In the genomic region with DNA sequence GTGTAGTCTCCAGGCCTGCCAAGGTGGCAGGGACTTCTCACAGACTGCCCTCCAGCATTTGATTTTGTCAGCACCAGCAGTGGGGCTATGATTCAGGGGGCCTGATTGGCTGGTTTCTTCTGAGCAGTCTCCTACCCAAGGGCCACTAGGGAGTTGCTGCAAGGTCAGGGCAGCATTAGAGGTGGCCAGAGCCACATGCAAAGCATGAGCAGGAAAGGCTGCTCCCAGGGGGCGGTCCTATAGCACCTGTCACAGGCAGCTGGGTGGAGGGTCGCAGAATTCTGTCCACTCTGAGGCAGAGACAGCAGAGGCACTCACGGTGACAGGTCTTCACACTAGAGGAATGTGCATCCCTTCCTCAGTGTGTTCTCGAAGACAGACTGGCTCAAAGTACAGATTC, we compare ENCODE assay signal across 12 mouse cellular contexts. TPM values are rescaled to one million over a fixed set of nuclear protein-coding genes. Genes with fewer than 3 reads are reported as not detected.
DNase-seq lines count a peak whose midpoint lies in the region; ATAC-seq and TF ChIP-seq lines count a peak whose summit lies in the region.
"Had no signal": no experiment of that assay in that cellular context is flagged by ENCODE, and none has a peak within 500 bp of the region (broad histone marks: within the 10 kb centered on the region; RNA-seq: fewer than 3 reads in every experiment).

No protein-coding gene starts in this region.

- H3K9ac ChIP-seq in forebrain, embryonic 13.5 days = peak overlapping the region; percentile 10; the same call in 1 of the 2 replicates
- no peak overlapping the region for H3K9ac ChIP-seq in forebrain, embryonic 16.5 days (replicated peaks; ENCODE audit: low read depth, low read length)
- no peak overlapping the region for H3K9ac ChIP-seq in kidney, embryonic 15.5 days
- no peak overlapping the region; the same call in 1 of the 2 replicates for H3K9ac ChIP-seq in midbrain, embryonic 12.5 days (replicated peaks)
- no peak overlapping the region for H3K9ac ChIP-seq in midbrain, embryonic 13.5 days (replicated peaks)
- no peak overlapping the region for H3K9ac ChIP-seq in intestine, postnatal 0 days (ENCODE audit: low read depth, low read length)

- H3K4me1 ChIP-seq in forebrain, embryonic 13.5 days = peaks cover 54% of the 10 kb centered on the region
- peaks cover 25% of the 10 kb centered on the region for H3K4me1 ChIP-seq in forebrain, embryonic 16.5 days (replicated peaks; ENCODE audit: control insufficient read depth, insufficient read depth, low read length)
- H3K4me1 ChIP-seq in kidney, embryonic 15.5 days = peaks cover 33% of the 10 kb centered on the region
- peaks cover 66% of the 10 kb centered on the region for H3K4me1 ChIP-seq in midbrain, embryonic 12.5 days
- peaks cover 70% of the 10 kb centered on the region for H3K4me1 ChIP-seq in midbrain, embryonic 13.5 days (replicated peaks)
- peaks cover 9% of the 10 kb centered on the region; the same call in 1 of the 2 replicates for H3K4me1 ChIP-seq in intestine, postnatal 0 days (replicated peaks; ENCODE audit: control insufficient read depth, insufficient read depth, low read length)

- H3K4me3 ChIP-seq in forebrain, embryonic 13.5 days = no peak overlapping the region
- no peak overlapping the region for H3K4me3 ChIP-seq in forebrain, embryonic 16.5 days (replicated peaks; ENCODE audit: low read length)
- no peak overlapping the region for H3K4me3 ChIP-seq in kidney, embryonic 15.5 days (replicated peaks)
- no peak overlapping the region for H3K4me3 ChIP-seq in midbrain, embryonic 12.5 days
- no peak overlapping the region for H3K4me3 ChIP-seq in midbrain, embryonic 13.5 days (replicated peaks)
- H3K4me3 ChIP-seq in intestine, postnatal 0 days (ENCODE audit: low read depth, low read length) = no peak overlapping the region

- no peak for DNase-seq in kidney, adult 11 months
- no peak for DNase-seq in T-cell, adult 2 months (ENCODE audit: low spot score)
- DNase-seq: heart, postnatal 4 days; kidney, postnatal 14 days; lung, postnatal 36 days had no signal

- no peaks in the 10 kb centered on the region for H3K27me3 ChIP-seq in forebrain, embryonic 13.5 days
- H3K27me3 ChIP-seq in forebrain, embryonic 16.5 days (replicated peaks; ENCODE audit: control insufficient read depth, insufficient read depth, low read length) = no peaks in the 10 kb centered on the region
- no peaks in the 10 kb centered on the region for H3K27me3 ChIP-seq in kidney, embryonic 15.5 days
- H3K27me3 ChIP-seq in midbrain, embryonic 12.5 days = no peaks in the 10 kb centered on the region
- H3K27me3 ChIP-seq in midbrain, embryonic 13.5 days = no peaks in the 10 kb centered on the region
- H3K27me3 ChIP-seq in intestine, postnatal 0 days (replicated peaks; ENCODE audit: control insufficient read depth, insufficient read depth, low read length) = no peaks in the 10 kb centered on the region

- WGBS in forebrain, embryonic 13.5 days = 71% methylated on average over 4 of the region's 4 CpGs
- 73% methylated on average over 4 of the region's 4 CpGs for WGBS in forebrain, embryonic 16.5 days
- 57% methylated on average over 4 of the region's 4 CpGs for WGBS in kidney, embryonic 15.5 days
- WGBS in midbrain, embryonic 12.5 days = 68% methylated on average over 4 of the region's 4 CpGs
- 78% methylated on average over 4 of the region's 4 CpGs for WGBS in midbrain, embryonic 13.5 days
- WGBS in intestine, postnatal 0 days = 51% methylated on average over 4 of the region's 4 CpGs

- no peak for TF ChIP-seq CTCF in intestine, postnatal 0 days (IDR thresholded peaks at IDR 0.05; ENCODE audit: low read depth)

- no peak overlapping the region for H3K4me2 ChIP-seq in forebrain, embryonic 13.5 days
- no peak overlapping the region for H3K4me2 ChIP-seq in forebrain, embryonic 16.5 days (ENCODE audit: low read length)
- no peak overlapping the region for H3K4me2 ChIP-seq in kidney, embryonic 15.5 days
- no peak overlapping the region for H3K4me2 ChIP-seq in midbrain, embryonic 12.5 days (replicated peaks)
- H3K4me2 ChIP-seq in midbrain, embryonic 13.5 days (replicated peaks) = no peak overlapping the region
- no peak overlapping the region for H3K4me2 ChIP-seq in intestine, postnatal 0 days (replicated peaks; ENCODE audit: low read depth)

- H3K27ac ChIP-seq in forebrain, embryonic 13.5 days = no peak overlapping the region
- no peak overlapping the region for H3K27ac ChIP-seq in forebrain, embryonic 16.5 days (ENCODE audit: low read length)
- no peak overlapping the region for H3K27ac ChIP-seq in kidney, embryonic 15.5 days
- 0 out of 2 replicates have a peak overlapping the region, but pooled peaks have one; percentile 20 for H3K27ac ChIP-seq in midbrain, embryonic 12.5 days (replicated peaks)
- H3K27ac ChIP-seq in midbrain, embryonic 13.5 days = no peak overlapping the region
- H3K27ac ChIP-seq in intestine, postnatal 0 days (ENCODE audit: low read depth, low read length) = 0 out of 2 replicates have a peak overlapping the region, but pooled peaks have one; percentile 41

- ATAC-seq in forebrain, embryonic 13.5 days = no peak
- ATAC-seq in forebrain, embryonic 16.5 days = no peak
- ATAC-seq in kidney, embryonic 15.5 days (replicated peaks; ENCODE audit: low FRiP score) = peak; percentile 26; the same call in 1 of the 2 replicates
- ATAC-seq in midbrain, embryonic 12.5 days (ENCODE audit: low FRiP score, low read depth) = no peak
- no peak for ATAC-seq in midbrain, embryonic 13.5 days
- ATAC-seq in intestine, postnatal 0 days = no peak
- ATAC-seq: CD4-positive, CD25-positive, alpha-beta regulatory T cell, adult 4 months had no signal

- H3K9me3 ChIP-seq in forebrain, embryonic 13.5 days (replicated peaks) = 0 out of 2 replicates have a peak, but pooled peaks cover 4% of the 10 kb centered on the region
- H3K9me3 ChIP-seq in forebrain, embryonic 16.5 days (ENCODE audit: control insufficient read depth, low read length) = no peaks in the 10 kb centered on the region
- H3K9me3 ChIP-seq in kidney, embryonic 15.5 days (replicated peaks) = no peaks in the 10 kb centered on the region
- no peaks in the 10 kb centered on the region for H3K9me3 ChIP-seq in midbrain, embryonic 12.5 days
- H3K9me3 ChIP-seq in midbrain, embryonic 13.5 days = no peaks in the 10 kb centered on the region
- H3K9me3 ChIP-seq in intestine, postnatal 0 days (ENCODE audit: control insufficient read depth) = no peaks in the 10 kb centered on the region

- H3K36me3 ChIP-seq in forebrain, embryonic 13.5 days (ENCODE audit: poor library complexity, severe bottlenecking) = no peaks in the 10 kb centered on the region
- H3K36me3 ChIP-seq in forebrain, embryonic 16.5 days (ENCODE audit: control insufficient read depth, insufficient read depth) = no peaks in the 10 kb centered on the region
- H3K36me3 ChIP-seq in kidney, embryonic 15.5 days = no peaks in the 10 kb centered on the region
- H3K36me3 ChIP-seq in midbrain, embryonic 12.5 days = no peaks in the 10 kb centered on the region
- peaks cover 3% of the 10 kb centered on the region for H3K36me3 ChIP-seq in midbrain, embryonic 13.5 days
- H3K36me3 ChIP-seq in intestine, postnatal 0 days (ENCODE audit: control insufficient read depth, insufficient read depth) = no peaks in the 10 kb centered on the region

RNA-seq across cellular contexts. Expression of a gene that starts 12.1 kb away (rescaled TPM):
- 10.6 and 10.9 TPM in 2 replicates for polyA plus RNA-seq in forebrain, embryonic 13.5 days (2015; fragmentation: Nextera tagmentation; extraction: Ambion mirVana)
- 10.2 and 11.5 TPM in 2 replicates for polyA plus RNA-seq in forebrain, embryonic 16.5 days (2015; fragmentation: Nextera tagmentation; extraction: Ambion mirVana)
- polyA plus RNA-seq in kidney, embryonic 15.5 days (2015; fragmentation: Nextera tagmentation; extraction: Ambion mirVana) = 7.5 and 7.8 TPM in 2 replicates
- polyA plus RNA-seq in midbrain, embryonic 12.5 days (2016; fragmentation: Nextera tagmentation; extraction: Ambion mirVana) = 11.3 and 11.4 TPM in 2 replicates
- polyA plus RNA-seq in midbrain, embryonic 13.5 days (2015; fragmentation: Nextera tagmentation; extraction: Ambion mirVana) = 10.6 and 12.0 TPM in 2 replicates
- polyA plus RNA-seq in intestine, postnatal 0 days (2015; fragmentation: Nextera tagmentation; extraction: Ambion mirVana) = 3.5 and 3.6 TPM in 2 replicates

Comparison
In these comparisons a context has a peak if more than half of its experiments do, and no peak if none do; other contexts are left out.
1. H3K27ac ChIP-seq: peak in midbrain, embryonic 12.5 days (single experiment) and intestine, postnatal 0 days (single experiment); none in forebrain, embryonic 13.5 days (single experiment), forebrain, embryonic 16.5 days (single experiment), kidney, embryonic 15.5 days (single experiment) and midbrain, embryonic 13.5 days (single experiment).